Mouse (Mus musculus) bone marrow, adult 2 months (tissue): ENCODE measurements around the gene Etnk2.

Source experiments
- CTCF ChIP-seq: fragments of 200-500 bp; IDR thresholded peaks from 2 replicates; pipeline ENCODE4 v1.5.1; 2011; ENCODE audit warnings: low read length, control low read depth; ENCODE audit not compliant: control insufficient read depth, insufficient read depth
- POLR2A ChIP-seq: fragments of 200-500 bp; IDR thresholded peaks from 2 replicates; pipeline ENCODE4 v1.6.1; 2011; ENCODE audit warnings: low read depth, mild to moderate bottlenecking, control low read depth, low read length, borderline replicate concordance; ENCODE audit not compliant: control insufficient read depth

DNA sequence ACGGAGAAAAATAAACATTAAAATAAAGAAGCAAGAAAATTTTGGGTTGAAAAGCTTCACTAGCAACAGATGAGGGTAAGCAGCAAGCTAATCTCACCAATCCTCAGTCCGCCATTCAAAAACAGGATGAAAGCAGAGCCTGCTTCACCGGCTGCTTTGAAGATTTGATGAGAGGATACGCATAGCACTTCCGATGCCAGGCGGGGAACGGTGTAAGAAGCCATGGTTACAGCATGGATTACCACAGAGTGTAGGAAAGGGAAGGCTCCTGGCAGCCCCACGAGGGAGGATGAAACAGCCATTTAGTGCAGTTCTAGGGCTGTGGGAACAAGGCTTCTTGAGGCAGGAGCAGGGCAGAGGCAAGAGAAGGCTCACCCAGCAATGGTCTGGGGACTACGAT is 11.6 kb upstream of the Etnk2 start:
- TF ChIP-seq POLR2A: no peak
- no peak for TF ChIP-seq CTCF
